Mouse (Mus musculus) ES-E14 (cell line): ENCODE measurements around the gene Ccl25.

Experiments
- CHD2 ChIP-seq: IDR thresholded peaks from 2 replicates; pipeline ENCODE4 v1.6.1; 2014; ENCODE audit warnings: mild to moderate bottlenecking, low read depth, low read length, inconsistent platforms
- HCFC1 ChIP-seq: IDR thresholded peaks from 2 replicates; pipeline ENCODE4 v1.6.1; 2012; ENCODE audit warnings: low read length, inconsistent platforms, borderline replicate concordance; ENCODE audit not compliant: insufficient read depth
- ZC3H11A ChIP-seq: IDR thresholded peaks from 2 replicates; pipeline ENCODE4 v1.6.1; 2012; ENCODE audit warnings: low read depth, mild to moderate bottlenecking, inconsistent platforms, low read length, borderline replicate concordance

GRCm38 (mm10) chr8:4276111-4276465, 48.9 kb upstream of the Ccl25 start:
- no peak for TF ChIP-seq ZC3H11A
- TF ChIP-seq CHD2: no peak
- TF ChIP-seq HCFC1: no peak
